Mouse (Mus musculus) NIH3T3 (cell line): ENCODE results near the gene Traf4.
A peak's percentile ranks its signal among the peaks of the same experiment; 100 is the strongest.
"Not testable (repeated sequence)": the region's sequence is repeated elsewhere in the genome, so short reads cannot be mapped to it uniquely, and the experiment has no call there.

Source experiments
- DNase-seq: peaks from one replicate; pipeline ENCODE4 v3.0.0-alpha.2; 2012; ENCODE audit warnings: low read depth

The Traf4 gene

GRCm38 (mm10) chr11:78143520-78143919, 21.9 kb downstream of the Traf4 start:
- no peak for DNase-seq

- no peak for DNase-seq
These were observed 24.7 kb downstream of the Traf4 start for GRCm38 (mm10) chr11:78140665-78141064.

- DNase-seq: no peak
These were observed 27.4 kb downstream of the Traf4 start for GRCm38 (mm10) chr11:78138023-78138422.

DNA sequence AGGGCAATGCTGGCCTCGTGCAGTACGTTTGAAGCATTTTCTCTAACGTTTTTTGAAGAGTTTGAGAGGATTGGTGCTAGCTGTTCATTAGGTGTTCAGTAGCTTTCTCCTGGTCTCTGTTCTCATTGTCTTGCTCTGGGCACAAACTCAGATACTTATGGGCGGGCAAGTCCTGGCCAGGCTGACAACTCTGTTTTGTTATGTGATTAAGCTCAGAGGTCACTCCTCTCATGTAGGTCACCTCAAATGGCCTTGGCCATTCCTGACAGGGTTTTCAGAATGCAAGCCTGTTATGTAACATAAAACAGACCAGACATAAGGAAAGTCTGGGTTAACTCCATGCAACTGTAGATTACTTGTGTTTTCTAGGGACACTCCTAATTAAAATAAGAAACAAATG, 27.8 kb downstream of the Traf4 start:
- no peak for DNase-seq

GRCm38 (mm10) chr11:78136132-78136531, 29.3 kb downstream of the Traf4 start:
- no peak for DNase-seq

DNA sequence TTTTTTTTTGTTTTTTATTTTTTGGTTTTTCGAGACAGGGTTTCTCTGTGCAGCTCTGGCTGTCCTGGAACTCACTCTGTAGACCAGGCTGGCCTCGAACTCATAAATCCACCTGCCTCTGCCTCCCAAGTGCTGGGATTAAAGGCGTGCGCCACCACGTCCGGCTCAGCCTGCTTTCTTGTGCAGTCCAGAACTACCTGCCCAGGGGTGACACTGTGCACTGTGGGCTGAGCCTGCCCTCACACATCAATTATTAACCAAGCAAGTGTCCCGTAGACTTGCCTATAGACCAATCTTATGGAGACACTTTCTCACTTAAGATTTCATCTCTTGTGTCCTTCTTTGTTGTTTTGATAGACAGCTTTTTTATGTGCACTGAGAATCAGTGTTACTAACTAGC, 30.1 kb downstream of the Traf4 start:
- not testable (repeated sequence) for DNase-seq

GRCm38 (mm10) chr11:78134344-78134743, 31.0 kb downstream of the Traf4 start:
- no peak for DNase-seq

- DNase-seq: no peak
These were observed 31.5 kb downstream of the Traf4 start for GRCm38 (mm10) chr11:78133915-78134314.

DNA sequence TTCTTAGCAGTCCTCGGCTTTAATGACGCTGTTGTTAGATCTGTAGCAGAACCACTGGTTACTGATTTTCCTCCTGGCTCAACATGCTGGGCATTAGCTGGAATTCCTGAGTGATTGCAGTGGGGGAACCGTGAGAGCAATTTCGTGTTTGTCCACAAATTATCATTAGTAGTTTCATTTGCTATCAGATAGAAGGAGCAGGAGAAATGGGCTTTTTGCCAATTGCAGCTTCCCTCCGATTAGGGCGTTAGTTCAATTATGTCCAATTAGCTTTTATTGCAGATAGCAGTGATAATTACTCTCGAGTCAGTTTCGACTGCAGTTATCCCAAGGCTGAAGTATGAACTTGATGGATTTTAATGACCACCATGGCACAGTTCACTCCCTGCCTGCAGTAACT, 35.9 kb downstream of the Traf4 start:
- no peak for DNase-seq

GRCm38 (mm10) chr11:78126739-78127138, 38.6 kb downstream of the Traf4 start:
- no peak for DNase-seq

DNA sequence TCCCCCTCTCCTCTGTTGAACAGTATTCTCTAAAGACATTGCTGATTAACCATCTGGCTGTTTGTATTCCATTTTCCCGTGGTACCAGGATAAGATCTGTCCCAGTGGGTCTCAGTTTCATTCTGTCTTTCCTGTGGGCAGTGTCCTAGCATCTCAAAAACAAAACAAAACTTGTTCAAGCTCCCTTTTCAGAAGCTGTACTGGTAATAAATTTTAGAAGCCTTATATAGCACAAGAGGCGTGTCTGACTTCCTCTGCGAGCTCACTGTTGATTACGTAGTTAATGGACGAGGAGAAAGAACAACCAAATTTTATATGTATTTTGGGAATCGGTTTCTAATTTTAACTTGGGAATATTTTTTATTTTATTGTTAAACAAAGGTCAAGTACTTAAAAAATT, 39.7 kb downstream of the Traf4 start:
- DNase-seq: no peak

DNA sequence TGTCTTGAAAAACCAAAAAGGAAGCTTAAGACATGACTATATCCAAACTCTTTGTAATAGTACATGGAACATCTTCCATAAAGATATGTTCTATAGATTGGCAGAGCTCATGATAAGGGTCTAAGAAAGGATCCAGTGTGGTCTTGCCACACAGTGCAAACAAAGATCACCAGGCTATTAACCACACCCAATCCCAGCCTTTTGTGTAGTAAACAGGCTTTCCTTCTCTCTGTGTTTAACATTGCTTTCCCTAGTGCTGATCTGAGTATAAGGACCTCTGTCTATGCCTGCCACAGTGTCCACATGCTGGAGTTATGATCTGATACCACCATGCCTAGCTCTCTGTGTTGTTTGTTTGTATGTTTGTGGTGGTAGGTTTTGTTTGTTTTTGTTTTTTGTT, 41.6 kb downstream of the Traf4 start:
- DNase-seq: no peak

DNA sequence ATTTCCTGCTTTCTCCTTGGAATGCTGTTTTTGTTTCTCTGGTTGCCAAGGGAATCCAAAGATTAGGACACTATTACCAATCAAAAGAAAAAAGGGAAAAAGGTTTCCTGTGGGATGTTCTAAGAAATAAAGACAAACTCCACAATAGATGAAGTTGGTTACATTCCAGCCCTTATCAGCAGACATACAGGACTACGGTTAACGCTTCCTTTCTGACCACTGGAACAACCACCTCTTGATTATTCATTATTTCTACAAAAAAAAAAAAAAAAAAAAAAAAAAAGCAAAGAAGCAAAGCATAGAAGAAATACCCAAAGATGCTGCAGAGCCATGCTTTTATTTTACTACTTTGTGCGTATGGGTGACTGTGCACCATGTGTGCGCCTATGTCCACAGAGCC, 42.6 kb downstream of the Traf4 start:
- DNase-seq: no peak

GRCm38 (mm10) chr11:78121176-78121575, 44.2 kb downstream of the Traf4 start:
- peak; percentile 27 for DNase-seq

DNA sequence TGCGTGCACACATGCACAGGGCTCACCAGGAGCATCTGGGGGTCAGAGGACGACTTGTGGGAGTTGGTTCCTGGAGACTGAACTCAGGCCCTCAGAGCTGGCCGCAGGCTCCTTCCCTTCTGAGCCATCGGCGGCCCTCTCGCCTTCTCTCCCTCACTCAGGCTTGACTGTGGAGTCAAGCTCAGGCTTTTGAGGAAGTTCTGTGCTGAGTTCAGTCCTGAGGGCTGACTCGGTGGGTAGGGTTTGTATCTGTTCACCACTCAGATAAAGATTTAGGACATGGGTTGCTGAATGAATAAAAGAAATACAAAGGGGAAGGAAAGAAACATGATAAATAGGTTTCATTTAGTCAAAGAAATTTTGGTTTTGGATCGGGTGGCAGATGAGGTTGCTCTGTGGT, 45.5 kb downstream of the Traf4 start:
- no peak for DNase-seq

- no peak for DNase-seq
These were observed 46.9 kb downstream of the Traf4 start for GRCm38 (mm10) chr11:78118467-78118866.

DNA sequence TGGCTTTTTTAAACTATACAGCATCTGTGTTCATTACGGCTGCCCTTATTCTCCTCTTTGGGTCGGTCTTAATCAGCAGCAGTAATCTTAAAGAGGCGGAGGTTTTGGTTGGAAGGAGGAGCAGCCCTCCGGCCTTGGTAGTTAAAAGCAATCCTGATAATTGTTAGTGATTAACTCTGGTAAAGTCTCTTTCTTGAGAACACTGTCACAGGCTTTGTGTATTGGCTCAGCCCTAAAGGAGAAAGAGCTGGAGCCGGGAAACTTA, 49.3 kb downstream of the Traf4 start:
- DNase-seq: no peak

DNA sequence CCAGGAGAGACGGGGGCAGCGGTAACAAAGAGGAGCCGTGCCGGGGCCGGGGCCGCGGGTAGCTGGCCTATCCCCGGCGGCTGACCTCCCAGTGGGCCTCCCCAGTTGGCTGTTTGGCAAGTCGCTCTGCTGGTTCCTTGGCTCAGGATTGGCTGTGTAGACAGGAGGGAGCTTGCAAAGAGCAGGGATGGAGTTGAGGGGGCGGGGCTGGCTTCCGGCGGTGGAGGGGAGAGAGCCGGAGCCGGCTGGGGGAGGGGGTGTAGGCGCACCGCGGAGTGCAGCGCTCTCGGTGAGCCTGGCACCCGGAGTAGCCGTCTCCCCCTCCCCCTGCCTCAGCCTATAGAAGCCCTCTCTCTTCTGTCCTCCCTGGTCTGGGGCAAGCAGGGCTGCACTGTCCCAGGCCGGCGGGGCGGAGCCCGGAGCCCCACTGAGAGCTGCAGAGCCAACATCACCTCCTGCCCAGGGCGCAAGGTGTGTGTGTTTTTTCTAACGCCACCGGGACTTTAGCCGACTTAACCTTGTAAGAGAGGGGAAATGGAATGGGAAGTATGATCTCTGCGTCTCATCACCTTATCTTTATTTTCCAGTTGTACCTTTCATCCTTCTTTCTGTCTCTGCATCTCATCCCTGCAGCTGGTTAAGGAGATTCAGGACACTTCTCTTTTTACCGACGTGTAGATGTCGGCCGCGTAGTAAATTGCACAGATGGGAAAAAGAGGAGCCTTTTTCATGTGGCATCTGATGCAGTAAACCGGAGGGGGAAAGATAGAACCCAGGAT, 49.8 kb downstream of the Traf4 start:
- peak; percentile 97 for DNase-seq

GRCm38 (mm10) chr11:78114676-78115366, 50.6 kb downstream of the Traf4 start:
- DNase-seq: no peak

DNA sequence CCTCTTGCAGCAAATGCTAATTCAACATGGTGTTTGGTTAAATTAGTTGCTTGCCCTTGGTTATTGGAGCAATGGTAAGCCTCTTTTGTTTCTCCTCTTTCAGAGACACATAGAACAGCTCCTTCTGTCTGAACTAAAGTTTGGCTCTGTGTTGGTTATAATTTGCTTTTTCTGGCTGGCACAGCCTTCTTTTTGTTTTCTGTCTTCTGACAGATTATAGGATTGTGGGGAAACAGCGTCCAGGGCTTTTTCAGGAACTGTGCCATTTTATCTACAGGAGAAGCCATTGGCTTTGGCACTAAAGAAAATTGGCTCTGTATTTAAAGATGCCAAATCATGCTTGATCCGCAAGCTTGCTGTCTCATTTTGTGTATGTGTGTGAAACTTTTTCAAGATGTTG, 51.8 kb downstream of the Traf4 start:
- no peak for DNase-seq
